Mouse (Mus musculus) midbrain, embryonic 15.5 days (tissue): ENCODE data around the gene Itgb1bp1. TPM values are rescaled to one million over a fixed set of nuclear protein-coding genes. Genes with fewer than 3 reads are reported as not detected.

Experiments used
- ATAC-seq: fragments of 200-750 bp; cut with Nextera tagmentation; replicated peaks from 2 replicates; pipeline ENCODE4 v1.8.0; 2017; ENCODE audit warnings: moderate TSS enrichment
- H3K27ac ChIP-seq: fragments of 300-500 bp; sonication (generic); 2 replicates; pipeline ENCODE4 v1.5.1; 2015; ENCODE audit warnings: mild to moderate bottlenecking, inconsistent platforms
- H3K27me3 ChIP-seq: fragments of 300-500 bp; sonication (generic); replicated peaks from 2 replicates; pipeline ENCODE4 v1.6.1; 2015; ENCODE audit warnings: inconsistent platforms
- H3K36me3 ChIP-seq: fragments of 300-500 bp; sonication (generic); replicated peaks from 2 replicates; pipeline ENCODE4 v1.6.1; 2015; ENCODE audit warnings: inconsistent platforms
- H3K4me1 ChIP-seq: fragments of 300-500 bp; sonication (generic); 2 replicates; pipeline ENCODE4 v1.6.1; 2015; ENCODE audit warnings: inconsistent platforms
- H3K4me2 ChIP-seq: fragments of 300-500 bp; sonication (generic); 2 replicates; pipeline ENCODE4 v1.6.1; 2015; ENCODE audit warnings: inconsistent platforms, mild to moderate bottlenecking, moderate library complexity
- H3K4me3 ChIP-seq: fragments of 300-500 bp; sonication (generic); 2 replicates; pipeline ENCODE4 v1.5.1; 2015; ENCODE audit warnings: mild to moderate bottlenecking, inconsistent platforms
- H3K9ac ChIP-seq: fragments of 300-500 bp; sonication (generic); 2 replicates; pipeline ENCODE4 v1.6.1; 2015; ENCODE audit warnings: mild to moderate bottlenecking, inconsistent platforms
- H3K9me3 ChIP-seq: fragments of 300-500 bp; sonication (generic); 2 replicates; pipeline ENCODE4 v1.6.1; 2016; ENCODE audit warnings: inconsistent platforms
- WGBS: fragments of 180-500 bp; shearing (Covaris S2); methylation state at CpG from one replicate; pipeline ENCODE4 v1.1.7; 2015; ENCODE audit warnings: mixed read lengths; 5-methylcytosine and 5-hydroxymethylcytosine counted together
- polyA plus RNA-seq: library from polyadenylated mRNA; unstranded; fragments of >200 nt; fragmentation: Nextera tagmentation; extraction: Ambion mirVana; gene quantifications from 2 replicates; pipeline ENCODE4 v1.2.1, GENCODE M21; 2015

Gene Itgb1bp1
- polyA plus RNA-seq, 1 experiment from 2014 or later: 32.5 TPM

DNA sequence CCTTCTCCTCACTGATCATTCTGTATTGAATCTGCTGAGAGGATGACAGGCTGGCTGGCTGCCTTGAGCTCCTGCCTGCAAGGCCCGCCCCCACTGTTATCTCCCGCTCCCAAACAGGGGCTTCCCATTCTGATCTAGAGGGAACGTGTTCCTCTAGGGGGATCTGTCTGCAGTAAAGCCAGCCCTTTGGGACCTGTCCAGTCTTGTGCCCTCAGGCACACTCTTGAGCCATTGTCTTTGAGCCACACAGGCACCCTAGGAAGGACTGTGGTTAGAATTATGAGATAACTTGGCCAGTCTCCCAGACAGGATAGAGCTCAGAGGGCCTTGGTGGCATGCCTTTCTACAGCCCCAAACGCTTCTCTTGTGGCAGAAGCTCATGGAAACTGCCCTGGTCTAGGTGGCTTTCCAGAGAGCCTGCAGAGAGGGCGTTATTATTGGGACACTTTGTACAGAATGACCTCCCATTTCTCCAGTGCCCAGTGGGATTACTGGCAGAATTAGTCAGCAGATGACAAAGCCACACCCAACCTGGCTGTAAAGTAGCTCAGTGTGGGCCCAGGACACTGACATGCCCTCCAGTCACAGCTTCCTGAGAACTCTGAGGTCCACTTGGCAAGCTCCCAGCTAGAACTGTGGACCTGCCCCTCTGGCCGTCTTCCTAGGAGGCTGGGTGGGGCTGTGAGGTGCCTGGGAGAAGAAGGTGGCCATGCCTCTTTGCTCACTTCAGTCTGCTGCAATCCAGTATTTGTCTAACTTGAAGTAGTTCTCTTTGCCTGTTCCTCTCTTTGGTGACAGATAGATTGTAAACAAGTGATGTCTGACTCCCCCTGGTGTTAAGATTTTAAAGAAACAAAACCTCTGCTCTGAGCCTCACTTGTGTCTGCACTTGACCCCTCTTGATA lies 58.8 kb downstream of the Itgb1bp1 start:
- no peak overlapping the region for H3K4me3 ChIP-seq
- 56% methylated on average over 6 of the region's 6 CpGs for WGBS
- peak; percentile 35 for ATAC-seq
- H3K27me3 ChIP-seq: no peaks in the 10 kb centered on the region
- H3K9me3 ChIP-seq: no peaks in the 10 kb centered on the region
- H3K4me1 ChIP-seq: 0 out of 2 replicates have a peak, but pooled peaks cover 4% of the 10 kb centered on the region
- peaks cover 16% of the 10 kb centered on the region for H3K36me3 ChIP-seq
- peak overlapping the region; percentile 9; the same call in 1 of the 2 replicates for H3K27ac ChIP-seq
- no peak overlapping the region for H3K4me2 ChIP-seq
- H3K9ac ChIP-seq: no peak overlapping the region

DNA sequence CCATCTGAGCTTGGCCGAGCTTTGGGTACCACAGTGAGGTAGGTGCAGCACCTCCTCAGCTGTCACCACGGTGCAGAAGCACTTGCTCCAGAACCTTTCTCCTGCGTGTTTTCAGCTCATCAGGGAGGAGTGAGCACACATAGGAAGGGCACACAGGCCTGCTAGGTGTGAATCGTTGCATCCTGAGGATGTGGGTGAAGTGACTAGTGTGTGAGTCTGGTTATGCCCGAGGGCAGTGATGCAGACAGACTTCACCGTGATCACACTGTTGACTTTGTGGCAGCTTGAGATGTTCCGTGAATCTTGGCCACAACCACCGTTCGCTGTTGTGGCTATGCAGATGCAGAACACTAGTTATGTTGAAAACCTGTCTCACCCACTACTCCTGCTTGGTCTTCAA lies 59.8 kb downstream of the Itgb1bp1 start:
- Histone ChIP-seq H3K4me2 (no peak overlapping the region), H3K36me3 (peaks cover 10% of the 10 kb centered on the region; the same call in 1 of the 2 replicates), H3K27me3 (no peaks in the 10 kb centered on the region), H3K4me3 (no peak overlapping the region), H3K9me3 (no peaks in the 10 kb centered on the region), H3K27ac (no peak overlapping the region), H3K9ac (no peak overlapping the region), H3K4me1 (0 out of 2 replicates have a peak, but pooled peaks cover 4% of the 10 kb centered on the region)
- 90% methylated on average over 9 of the region's 9 CpGs for WGBS
- no peak for ATAC-seq

DNA sequence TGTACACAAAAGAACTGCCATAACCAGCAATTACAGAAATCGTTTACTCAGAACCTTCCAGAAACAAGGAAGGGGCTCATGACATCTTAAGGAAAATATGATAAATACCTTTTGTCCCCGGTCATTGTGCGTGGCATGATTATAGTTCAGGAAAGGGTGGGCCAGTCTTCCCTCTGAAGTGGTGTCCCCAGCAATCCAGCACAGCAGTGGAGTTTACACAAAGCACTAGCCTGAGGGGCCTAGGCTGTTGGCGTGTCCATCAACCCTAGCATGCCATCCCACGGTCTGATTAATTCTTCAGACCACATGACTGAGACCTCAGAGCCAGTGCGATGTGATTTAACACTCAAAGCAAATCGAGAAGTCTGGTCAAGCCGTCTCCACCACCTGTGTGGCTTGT lies 60.7 kb downstream of the Itgb1bp1 start:
- 73% methylated on average over 8 of the region's 8 CpGs for WGBS
- no peak overlapping the region for H3K4me2 ChIP-seq

DNA sequence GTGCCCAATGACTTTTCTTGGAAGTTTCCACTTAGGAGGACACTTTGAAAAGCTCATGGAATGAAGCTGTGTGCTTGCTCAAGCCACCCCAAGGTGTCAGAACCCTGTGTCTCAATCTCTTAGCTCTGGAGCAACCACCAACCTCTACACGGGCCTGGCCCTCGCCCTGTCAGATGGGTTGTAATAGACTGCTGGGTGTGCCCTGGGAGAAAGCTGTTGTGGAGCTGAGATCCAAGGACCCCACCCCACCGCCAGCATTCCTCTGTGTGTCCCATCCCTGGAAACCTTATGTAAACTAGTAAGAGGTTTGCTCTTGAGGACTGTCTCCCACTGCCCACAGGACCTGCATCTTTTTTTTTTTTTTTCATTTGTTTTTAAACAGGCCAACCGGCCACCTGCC lies 62.2 kb downstream of the Itgb1bp1 start:
- H3K9me3 ChIP-seq: no peaks in the 10 kb centered on the region
- H3K36me3 ChIP-seq: peaks cover 9% of the 10 kb centered on the region; the same call in 1 of the 2 replicates
- ATAC-seq: no peak
- 93% methylated on average over 4 of the region's 4 CpGs for WGBS
- H3K4me1 ChIP-seq: 0 out of 2 replicates have a peak, but pooled peaks cover 4% of the 10 kb centered on the region
- H3K4me3 ChIP-seq: no peak overlapping the region
- no peak overlapping the region for H3K9ac ChIP-seq
- no peak overlapping the region for H3K27ac ChIP-seq
- H3K27me3 ChIP-seq: no peaks in the 10 kb centered on the region
- H3K4me2 ChIP-seq: no peak overlapping the region

More for the DNA sequence above, 60.7 kb downstream of the Itgb1bp1 start:
- Histone ChIP-seq H3K9ac (no peak overlapping the region), H3K4me1 (0 out of 2 replicates have a peak, but pooled peaks cover 4% of the 10 kb centered on the region), H3K27me3 (no peaks in the 10 kb centered on the region), H3K4me3 (no peak overlapping the region), H3K36me3 (peaks cover 10% of the 10 kb centered on the region; the same call in 1 of the 2 replicates), H3K9me3 (no peaks in the 10 kb centered on the region), H3K27ac (no peak overlapping the region)
- ATAC-seq: no peak

DNA sequence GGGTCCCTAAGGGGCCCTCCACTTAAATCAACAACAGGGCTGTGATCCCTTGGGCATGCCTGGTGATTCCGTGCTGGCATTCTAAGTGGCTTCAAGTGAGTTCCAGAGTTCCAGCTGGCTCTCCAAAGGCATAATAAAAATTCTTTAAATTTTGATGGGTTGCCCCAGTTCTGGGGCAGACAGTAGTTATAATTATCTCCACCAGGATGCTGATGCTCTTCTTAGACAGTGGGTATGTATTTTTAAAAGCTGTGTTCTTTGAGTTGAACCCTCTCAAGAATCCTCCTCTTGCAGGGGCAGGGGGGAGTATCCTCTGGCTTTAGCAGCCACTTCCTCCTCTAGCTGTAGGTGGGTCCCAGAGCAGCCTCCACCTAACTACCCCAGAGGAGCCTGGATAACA lies 65.5 kb downstream of the Itgb1bp1 start:
- Histone ChIP-seq H3K4me1 (no peaks in the 10 kb centered on the region), H3K36me3 (peaks cover 16% of the 10 kb centered on the region; the same call in 1 of the 2 replicates), H3K4me2 (no peak overlapping the region), H3K27ac (no peak overlapping the region), H3K9me3 (no peaks in the 10 kb centered on the region), H3K27me3 (no peaks in the 10 kb centered on the region), H3K4me3 (no peak overlapping the region), H3K9ac (no peak overlapping the region)
- WGBS: 85% methylated on average over 1 of the region's 1 CpGs
- no peak for ATAC-seq

DNA sequence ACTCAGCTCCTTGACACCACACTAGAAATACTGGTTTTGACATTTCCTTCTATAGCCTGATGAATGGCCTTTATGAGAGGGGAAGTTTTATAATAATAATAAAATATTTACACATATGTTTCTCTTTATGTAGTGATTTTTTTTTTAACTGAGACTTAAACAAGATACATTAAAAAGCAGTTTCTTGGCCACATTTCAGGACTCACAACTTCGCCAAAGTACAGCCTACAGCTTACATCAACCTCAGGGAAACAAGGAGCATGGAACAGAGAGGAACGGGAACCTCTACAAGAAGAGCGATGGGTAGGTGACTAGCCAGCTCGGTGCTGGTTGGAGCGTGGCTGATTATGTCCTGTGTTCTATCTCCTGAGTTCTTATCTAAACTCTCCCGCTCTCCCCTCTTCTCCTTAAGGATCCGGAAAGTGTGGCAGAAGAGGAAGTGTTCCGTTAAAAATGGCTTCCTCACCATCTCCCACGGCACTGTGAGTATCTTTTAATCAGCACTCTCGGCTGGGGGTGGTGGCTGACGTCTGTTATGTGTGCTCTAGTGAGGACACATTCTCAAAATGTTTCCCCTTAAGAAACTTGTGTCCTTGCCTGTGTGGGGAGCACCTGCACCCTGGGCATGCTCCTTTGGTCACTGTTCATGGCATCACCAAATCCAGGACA lies 68.2 kb downstream of the Itgb1bp1 start:
- 93% methylated on average over 11 of the region's 11 CpGs for WGBS
- Histone ChIP-seq H3K9me3 (no peaks in the 10 kb centered on the region), H3K27ac (no peak overlapping the region), H3K4me3 (no peak overlapping the region), H3K9ac (no peak overlapping the region), H3K4me1 (no peaks in the 10 kb centered on the region), H3K4me2 (no peak overlapping the region), H3K27me3 (no peaks in the 10 kb centered on the region), H3K36me3 (peaks cover 27% of the 10 kb centered on the region; the same call in 1 of the 2 replicates)
- ATAC-seq: no peak

DNA sequence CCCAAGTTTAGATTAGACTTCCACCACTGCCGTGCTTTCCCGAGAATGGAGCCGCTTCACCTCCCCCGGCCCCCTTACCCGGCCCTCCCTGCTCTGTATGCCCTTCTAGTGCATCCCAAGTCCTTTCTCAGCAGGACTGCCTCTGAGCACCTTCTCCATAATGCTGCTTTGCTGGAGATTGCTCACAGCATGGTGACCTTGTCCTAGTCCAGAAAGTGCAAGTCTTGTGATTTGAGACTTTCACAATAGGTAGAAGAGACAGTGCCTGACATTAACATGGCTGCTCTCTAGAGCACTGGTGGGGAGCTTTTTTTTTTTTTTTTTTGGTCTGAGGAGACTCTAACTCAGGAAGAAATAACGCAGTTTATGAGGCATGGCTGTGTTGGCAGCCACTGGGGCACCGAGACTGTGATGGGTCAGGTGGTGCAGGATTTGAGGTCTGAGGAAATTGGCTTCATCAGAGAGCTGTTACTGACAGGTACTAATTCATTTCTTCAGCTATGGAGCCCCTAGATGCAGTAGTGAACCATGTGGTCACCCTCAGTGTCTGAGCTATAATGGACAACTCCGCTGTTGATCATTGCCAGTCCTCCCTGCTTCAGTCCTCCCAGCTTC lies 71.4 kb downstream of the Itgb1bp1 start:
- H3K27me3 ChIP-seq: no peaks in the 10 kb centered on the region
- H3K4me3 ChIP-seq: no peak overlapping the region
- H3K36me3 ChIP-seq: peaks cover 24% of the 10 kb centered on the region; the same call in 1 of the 2 replicates
- no peak overlapping the region for H3K9ac ChIP-seq
- H3K4me2 ChIP-seq: no peak overlapping the region
- H3K9me3 ChIP-seq: no peaks in the 10 kb centered on the region
- ATAC-seq: no peak
- 0 out of 2 replicates have a peak, but pooled peaks cover under 1% of the 10 kb centered on the region for H3K4me1 ChIP-seq
- no peak overlapping the region for H3K27ac ChIP-seq
- 93% methylated on average over 8 of the region's 8 CpGs for WGBS

DNA sequence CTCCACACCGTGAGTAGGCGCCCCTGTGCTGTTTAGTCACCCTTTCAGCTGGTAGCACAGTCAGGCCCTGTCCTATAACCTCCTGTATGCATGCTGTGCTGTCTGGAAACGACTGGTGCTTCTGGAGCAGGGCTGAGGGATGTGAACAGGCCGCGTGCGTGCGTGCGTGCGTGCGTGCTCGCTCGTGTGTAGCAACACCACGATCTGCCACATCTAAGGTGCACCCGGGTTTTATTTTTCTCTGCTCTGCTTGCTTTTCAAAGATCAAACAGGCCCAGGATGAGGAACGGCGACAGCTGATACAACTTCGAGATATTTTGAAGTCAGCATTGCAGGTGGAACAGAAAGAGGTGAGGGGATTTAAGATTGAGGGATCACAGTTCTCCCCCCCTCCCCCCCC lies 73.2 kb downstream of the Itgb1bp1 start:
- 0 out of 2 replicates have a peak, but pooled peaks cover 2% of the 10 kb centered on the region for H3K4me1 ChIP-seq
- no peaks in the 10 kb centered on the region for H3K9me3 ChIP-seq
- ATAC-seq: no peak
- H3K27ac ChIP-seq: no peak overlapping the region
- H3K4me2 ChIP-seq: no peak overlapping the region
- H3K36me3 ChIP-seq: peaks cover 27% of the 10 kb centered on the region; the same call in 1 of the 2 replicates
- no peaks in the 10 kb centered on the region for H3K27me3 ChIP-seq
- H3K4me3 ChIP-seq: no peak overlapping the region
- no peak overlapping the region for H3K9ac ChIP-seq
- WGBS: 88% methylated on average over 17 of the region's 17 CpGs

DNA sequence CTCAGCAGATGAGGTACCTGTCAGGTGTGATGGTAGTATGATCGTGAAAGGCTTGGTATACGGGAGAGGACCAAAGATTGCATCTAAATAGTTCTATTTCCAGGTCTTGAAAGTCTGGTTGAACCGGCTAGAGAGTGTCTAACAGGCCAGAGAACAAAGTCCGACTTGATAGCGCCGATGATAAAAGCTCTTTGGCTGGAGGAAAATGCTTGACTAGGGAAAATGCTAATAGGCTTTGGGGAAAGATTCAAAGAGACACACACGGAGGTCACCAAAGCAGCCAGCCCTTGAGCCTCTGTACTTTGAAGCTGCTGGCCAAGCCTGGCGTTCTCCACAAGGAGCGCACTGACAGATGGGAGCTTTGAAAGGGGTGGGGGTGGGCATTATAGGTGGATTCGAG lies 76.8 kb downstream of the Itgb1bp1 start:
- peaks cover 11% of the 10 kb centered on the region for H3K4me1 ChIP-seq
- H3K4me3 ChIP-seq: no peak overlapping the region
- H3K36me3 ChIP-seq: peaks cover 22% of the 10 kb centered on the region; the same call in 1 of the 2 replicates
- 72% methylated on average over 10 of the region's 10 CpGs for WGBS
- H3K27me3 ChIP-seq: no peaks in the 10 kb centered on the region
- no peak overlapping the region for H3K27ac ChIP-seq
- no peak for ATAC-seq
- no peak overlapping the region for H3K9ac ChIP-seq
- H3K4me2 ChIP-seq: no peak overlapping the region
- no peaks in the 10 kb centered on the region for H3K9me3 ChIP-seq

DNA sequence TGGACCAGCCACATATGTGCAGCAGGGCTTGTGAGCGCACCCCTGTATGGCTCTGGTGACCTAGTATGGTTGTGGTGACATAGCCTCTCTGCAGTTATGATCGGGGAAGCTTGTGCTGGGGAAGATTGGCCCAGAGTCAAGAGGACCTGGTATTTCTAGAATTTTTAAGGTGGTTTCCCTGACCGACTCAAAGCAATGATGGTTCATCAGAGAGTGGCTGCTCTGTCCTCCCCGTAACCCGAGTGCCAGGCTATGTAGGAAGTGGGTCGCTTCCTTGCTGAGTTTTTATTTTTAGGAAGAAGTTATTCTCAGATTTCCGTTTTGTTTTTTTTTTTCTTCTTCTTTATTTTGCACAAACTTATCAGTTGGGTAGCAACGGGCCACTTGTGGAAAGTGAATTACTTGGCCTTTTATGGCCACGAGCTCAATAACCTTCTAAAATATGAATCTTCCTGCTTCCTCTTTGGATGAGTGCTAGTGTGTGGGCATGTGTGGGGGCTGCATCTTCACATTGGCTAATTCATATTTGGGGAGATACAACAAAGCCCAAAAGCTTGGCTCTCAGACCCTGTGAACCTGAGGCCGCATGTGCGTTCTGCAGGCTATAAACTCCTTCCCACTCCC lies 77.8 kb downstream of the Itgb1bp1 start:
- H3K27ac ChIP-seq: no peak overlapping the region
- H3K9ac ChIP-seq: no peak overlapping the region
- WGBS: 91% methylated on average over 11 of the region's 11 CpGs
- H3K4me3 ChIP-seq: no peak overlapping the region
- no peaks in the 10 kb centered on the region for H3K9me3 ChIP-seq
- no peak overlapping the region for H3K4me2 ChIP-seq
- H3K4me1 ChIP-seq: peaks cover 20% of the 10 kb centered on the region
- no peak for ATAC-seq
- no peaks in the 10 kb centered on the region for H3K27me3 ChIP-seq
- peaks cover 15% of the 10 kb centered on the region; the same call in 1 of the 2 replicates for H3K36me3 ChIP-seq

DNA sequence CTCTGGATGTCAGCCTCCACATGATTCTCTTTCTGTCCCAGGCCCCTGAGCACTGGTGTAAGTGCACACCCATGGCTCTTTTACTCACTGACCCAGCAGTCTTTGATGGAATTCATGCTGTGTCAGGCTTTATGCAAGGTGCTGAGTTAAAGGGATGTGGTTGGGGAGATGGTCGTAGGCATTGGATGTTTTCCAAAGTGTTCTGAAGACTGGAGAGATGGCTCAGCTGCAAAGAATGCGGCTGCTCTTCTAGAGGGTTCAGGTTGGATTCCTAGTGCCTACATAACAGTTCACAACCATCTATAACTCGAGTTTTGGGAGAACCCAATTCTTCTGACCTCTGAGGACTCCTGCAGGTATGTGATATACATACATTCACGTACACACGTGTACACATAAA lies 78.7 kb downstream of the Itgb1bp1 start:
- Histone ChIP-seq H3K4me3 (no peak overlapping the region), H3K4me1 (peaks cover 22% of the 10 kb centered on the region), H3K27ac (no peak overlapping the region), H3K9ac (no peak overlapping the region), H3K4me2 (no peak overlapping the region), H3K36me3 (peaks cover 8% of the 10 kb centered on the region; the same call in 1 of the 2 replicates), H3K27me3 (no peaks in the 10 kb centered on the region), H3K9me3 (no peaks in the 10 kb centered on the region)
- ATAC-seq: no peak
- WGBS: 88% methylated on average over 5 of the region's 5 CpGs
